Mouse (Mus musculus) activated CD4-positive, CD25-positive, alpha-beta regulatory T cell, adult 4 months (primary cell): ENCODE data around the gene Abr. TPM values are rescaled to one million over a fixed set of nuclear protein-coding genes. Genes with fewer than 3 reads are reported as not detected.

Experiments used
- ATAC-seq: one replicate; pipeline ENCODE4 v1.8.0; 2017
- polyA plus RNA-seq, 2 experiments: library from polyadenylated mRNA; unstranded; fragments of 100-300 nt; shearing (Covaris generic); gene quantifications; one replicate each; pipeline ENCODE4 v1.2.1; 2017

Gene Abr
- polyA plus RNA-seq, 2 experiments from 2014 or later: 14.4 to 14.8 TPM

GRCm38 (mm10) chr11:76454492-76454891 is 167.6 kb downstream of the Abr start:
- ATAC-seq: no peak

GRCm38 (mm10) chr11:76450202-76450561 is 171.9 kb downstream of the Abr start:
- ATAC-seq: no peak

DNA sequence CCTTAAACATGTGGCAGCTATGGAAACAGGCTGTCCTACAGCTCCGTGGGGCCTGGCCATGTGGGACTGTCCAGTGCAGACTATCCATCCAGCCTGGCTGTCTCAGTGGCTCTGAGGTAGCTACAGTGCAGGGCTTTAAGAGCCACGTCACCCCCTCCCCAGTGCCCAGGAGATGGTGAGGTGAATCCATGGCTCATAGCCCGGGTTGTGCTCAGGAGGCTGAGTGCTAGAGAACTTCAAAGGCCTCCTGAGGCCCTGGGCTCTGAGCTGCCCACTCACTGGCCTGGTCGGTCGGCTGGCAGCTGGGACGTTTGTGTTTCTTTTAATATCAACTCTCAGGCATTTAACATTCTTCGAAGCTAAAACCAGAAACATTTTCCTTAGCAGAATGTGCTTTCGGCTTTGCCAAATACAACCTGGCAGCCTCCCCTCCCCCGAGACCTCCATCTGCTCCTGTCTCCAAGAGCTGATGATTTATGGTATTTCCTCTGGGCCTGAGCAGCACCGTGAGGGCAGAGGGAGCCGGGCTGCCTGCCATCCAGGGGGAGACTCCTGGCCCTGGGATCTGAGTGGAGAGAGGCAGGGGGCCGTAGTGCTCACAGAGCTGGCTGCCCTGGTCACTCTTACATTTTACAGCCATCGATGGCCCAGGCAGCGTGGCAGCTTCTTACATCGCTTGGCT is 172.5 kb downstream of the Abr start:
- ATAC-seq: no peak

- no peak for ATAC-seq
These were observed 175.9 kb downstream of the Abr start for GRCm38 (mm10) chr11:76446251-76446650.

- ATAC-seq: no peak
These were observed 176.7 kb downstream of the Abr start for GRCm38 (mm10) chr11:76445459-76445858.

DNA sequence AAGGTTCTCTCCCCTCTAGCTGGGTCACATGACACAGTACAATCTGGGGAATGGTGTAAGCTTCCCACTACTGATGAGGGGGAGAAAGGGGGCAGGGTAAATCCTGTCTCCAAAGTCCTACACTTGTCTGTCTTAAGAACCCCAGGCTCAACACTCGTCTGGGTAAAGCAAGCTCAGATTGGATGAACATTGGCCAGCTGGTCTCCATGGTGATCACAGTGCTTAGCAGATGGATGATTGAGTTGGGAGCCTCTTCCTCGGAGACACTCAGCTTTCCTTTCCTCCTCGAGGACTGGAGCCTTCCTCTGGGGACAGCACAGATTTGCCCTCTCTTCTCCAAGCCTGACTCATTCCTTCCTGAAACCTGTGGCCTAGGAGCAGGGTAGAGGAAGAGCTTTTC is 182.4 kb downstream of the Abr start:
- no peak for ATAC-seq

GRCm38 (mm10) chr11:76436864-76437437 is 185.2 kb downstream of the Abr start:
- no peak for ATAC-seq

- ATAC-seq: no peak
These were observed 186.1 kb downstream of the Abr start for GRCm38 (mm10) chr11:76436009-76436408.

GRCm38 (mm10) chr11:76429966-76430631 is 192.0 kb downstream of the Abr start:
- ATAC-seq: no peak

- no peak for ATAC-seq
These were observed 192.6 kb downstream of the Abr start for GRCm38 (mm10) chr11:76429556-76429955.

DNA sequence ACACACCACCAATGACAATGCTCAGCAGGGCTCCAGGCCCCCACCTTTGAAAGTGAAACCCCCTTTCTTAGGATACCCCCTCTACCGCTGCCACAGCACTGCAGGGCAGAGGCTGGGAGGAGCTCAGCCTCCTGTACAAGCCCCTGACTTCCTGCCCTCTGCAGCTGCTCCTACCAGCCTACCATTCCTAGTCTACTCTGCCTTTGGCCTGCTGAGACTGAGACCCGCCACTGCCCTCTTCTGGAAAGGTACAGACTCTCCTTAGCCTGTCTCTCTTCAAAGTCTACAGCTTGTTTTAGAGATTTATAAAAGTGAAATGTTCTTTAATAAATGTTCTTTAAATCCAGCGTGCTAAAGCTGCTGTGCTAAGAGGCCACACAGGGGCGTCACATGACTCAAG is 193.1 kb downstream of the Abr start:
- no peak for ATAC-seq

DNA sequence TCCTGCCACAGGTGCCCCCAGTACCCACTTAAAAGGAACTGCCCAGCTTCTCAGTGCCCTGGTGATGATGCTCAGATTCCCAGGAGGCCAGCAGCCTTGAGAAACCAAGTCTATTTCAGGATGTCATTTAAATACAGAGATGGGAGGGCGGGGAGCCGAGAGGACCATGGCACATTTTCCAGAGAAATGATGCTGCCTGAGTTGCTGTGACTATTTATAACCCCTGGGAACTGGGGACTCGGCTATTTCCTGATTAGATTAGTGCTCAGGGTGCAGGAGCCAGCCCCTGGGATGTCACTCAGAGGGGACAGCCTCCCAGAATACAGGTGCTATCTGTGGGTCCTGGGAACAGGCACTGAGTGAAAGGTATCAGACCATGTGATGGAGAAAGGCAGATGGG is 194.3 kb downstream of the Abr start:
- ATAC-seq: no peak

GRCm38 (mm10) chr11:76425749-76426148 is 196.4 kb downstream of the Abr start:
- ATAC-seq: no peak

- no peak for ATAC-seq
These were observed 201.2 kb downstream of the Abr start for GRCm38 (mm10) chr11:76420896-76421295.

GRCm38 (mm10) chr11:76419179-76419578 is 202.9 kb downstream of the Abr start:
- ATAC-seq: no peak

DNA sequence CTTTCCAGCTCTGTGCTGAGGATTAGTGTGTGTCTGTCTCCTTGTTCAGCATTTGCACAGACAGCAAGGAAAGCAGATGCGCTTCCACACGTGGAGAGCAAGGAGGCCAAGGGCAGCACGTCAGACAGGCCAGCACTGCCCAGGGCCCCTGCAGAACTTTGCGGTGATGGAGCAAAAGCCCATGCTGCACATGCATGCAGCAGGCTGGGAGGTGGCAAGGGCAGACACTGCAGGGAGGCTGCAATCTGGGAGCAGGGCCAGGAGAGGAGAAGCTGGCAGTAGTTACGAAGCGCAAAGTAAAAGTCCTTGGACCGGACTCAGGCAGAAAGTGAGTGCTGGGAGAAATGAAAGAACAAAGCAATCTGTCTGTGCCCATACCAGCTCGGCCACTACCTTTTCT is 203.7 kb downstream of the Abr start:
- ATAC-seq: no peak

DNA sequence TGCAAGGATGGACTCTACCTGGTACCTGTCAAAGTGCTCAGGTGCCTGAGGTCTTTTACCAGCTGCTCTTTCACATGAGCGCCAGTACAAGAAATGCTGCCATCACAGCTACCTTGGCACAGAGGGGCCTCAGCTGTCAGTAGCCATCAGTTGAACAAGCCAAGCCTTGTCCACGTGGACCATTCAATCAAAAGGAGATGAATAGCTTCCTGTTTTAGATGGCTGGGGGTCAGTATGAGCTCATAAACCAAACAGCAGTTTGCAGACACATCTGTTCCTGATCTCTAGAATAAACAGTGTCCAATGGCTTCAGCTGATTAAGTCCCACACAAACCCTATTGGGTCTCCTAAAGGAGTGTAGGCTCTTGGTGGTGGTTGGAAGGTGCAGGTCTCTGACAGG is 206.1 kb downstream of the Abr start:
- ATAC-seq: no peak

- ATAC-seq: no peak
These were observed 207.1 kb downstream of the Abr start for GRCm38 (mm10) chr11:76415001-76415400.

DNA sequence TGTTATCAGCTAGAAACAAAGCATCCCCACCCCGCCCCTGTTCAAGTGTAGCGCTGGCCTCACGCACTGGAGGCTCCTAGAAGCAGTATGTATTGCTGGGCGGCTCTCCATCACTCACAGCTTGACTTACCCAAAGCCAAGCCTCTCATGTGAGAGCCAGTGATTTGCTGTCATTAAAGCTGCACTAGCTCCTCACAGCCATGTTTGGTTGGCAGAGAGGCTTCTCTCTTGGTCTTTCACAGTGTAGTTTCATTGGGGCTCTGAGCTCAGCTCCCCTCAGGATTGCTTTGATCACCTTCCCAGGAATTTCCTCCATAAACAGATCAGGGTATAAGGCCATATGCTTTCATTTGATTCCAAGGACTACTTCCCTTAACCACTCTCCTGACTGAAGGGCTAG is 208.9 kb downstream of the Abr start:
- ATAC-seq: no peak

GRCm38 (mm10) chr11:76410826-76411225 is 211.3 kb downstream of the Abr start:
- ATAC-seq: no peak

- ATAC-seq: peak; percentile 98
These were observed 215.2 kb downstream of the Abr start, which contains the start of gene Timm22 for GRCm38 (mm10) chr11:76406702-76407583. Gene Timm22 (plus strand): TSS chr11:76406952.

GRCm38 (mm10) chr11:76405626-76406264 is 216.4 kb downstream of the Abr start:
- ATAC-seq: no peak

DNA sequence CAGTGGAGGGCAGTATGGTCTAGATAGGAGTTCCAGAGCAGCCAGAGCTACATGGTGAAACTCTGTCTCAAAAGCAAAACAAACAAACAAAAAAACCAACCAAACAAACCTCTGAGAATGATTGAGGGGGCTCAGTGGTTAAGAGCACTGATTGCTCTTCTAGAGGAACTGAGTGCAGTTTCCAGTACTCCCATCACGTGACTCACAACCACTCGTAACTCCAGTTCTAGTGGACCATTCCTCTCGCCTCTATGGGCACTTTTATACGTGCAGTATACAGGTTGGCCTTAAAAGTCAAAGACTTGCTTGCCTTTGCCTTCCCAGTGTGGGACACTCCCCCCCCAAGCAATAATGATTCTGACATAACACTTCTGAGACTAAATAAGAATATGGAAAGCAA is 217.0 kb downstream of the Abr start:
- no peak for ATAC-seq
